Mouse (Mus musculus): ENCODE results near the gene Git2.

DNA sequence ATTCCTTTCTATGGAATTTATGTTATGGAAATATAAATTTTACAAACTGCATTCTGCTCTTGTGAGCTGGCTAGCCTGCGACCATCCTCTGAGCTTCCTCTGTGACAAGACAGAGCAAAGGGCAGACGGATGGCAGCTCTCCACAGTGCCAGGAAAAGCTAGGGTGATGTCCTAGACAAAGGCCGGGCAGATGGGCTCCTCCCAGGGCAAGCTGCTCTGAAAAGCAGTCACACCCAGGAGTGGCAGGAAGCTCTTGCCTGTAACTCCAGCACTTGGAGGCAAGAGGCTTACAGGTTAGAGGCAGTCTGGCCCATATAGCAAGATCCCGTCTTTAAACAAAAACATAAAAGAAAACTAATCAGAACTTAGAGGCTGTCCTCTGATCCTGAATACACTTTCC lies 19.3 kb upstream of the Git2 start:
- TF ChIP-seq CTCF (IDR thresholded peaks at IDR 0.05; ENCODE audit: low read depth) (no peak), EP300 (IDR thresholded peaks at IDR 0.05; ENCODE audit: low read depth) (no peak)
